Mouse (Mus musculus) embryonic fibroblast, embryonic 13.5 days (primary cell): ENCODE data around the gene Snapc4.
A peak's percentile ranks its signal among the peaks of the same experiment; 100 is the strongest.

Experiments used
- CTCF ChIP-seq: IDR thresholded peaks from 2 replicates; pipeline ENCODE4 v1.5.1; 2011; ENCODE audit warnings: mild to moderate bottlenecking, control low read depth, low read length, moderate library complexity, borderline replicate concordance; ENCODE audit not compliant: insufficient read depth
- POLR2A ChIP-seq: IDR thresholded peaks from 2 replicates; pipeline ENCODE4 v1.6.1; 2011; ENCODE audit warnings: low read depth, mild to moderate bottlenecking, control low read depth, low read length, moderate library complexity

- TF ChIP-seq CTCF (no peak), POLR2A (peak; percentile 70)
Measured at GRCm38 (mm10) chr2:26315072-26315924, 65.2 kb downstream of the Snapc4 start, which contains the start of gene Gpsm1.
